Mouse (Mus musculus) forebrain, postnatal 0 days (tissue): ENCODE data around the gene 9230112D13Rik. TPM values are rescaled to one million over a fixed set of nuclear protein-coding genes. Genes with fewer than 3 reads are reported as not detected.

ENCODE experiments used
- ATAC-seq: fragments of 200-750 bp; cut with Nextera tagmentation; 2 replicates; pipeline ENCODE4 v1.8.0; 2017; ENCODE audit warnings: mild to moderate bottlenecking, moderate library complexity
- DNase-seq: peaks from one replicate; pipeline ENCODE4 v3.0.0-alpha.2; 2015
- H3K27ac ChIP-seq: fragments of 300-500 bp; sonication (generic); 2 replicates; pipeline ENCODE4 v1.5.1; 2014; ENCODE audit warnings: low read depth, mild to moderate bottlenecking, antibody characterized with exemption, low read length, moderate library complexity, mixed read lengths
- H3K27me3 ChIP-seq: fragments of 300-500 bp; sonication (generic); 2 replicates; pipeline ENCODE4 v1.6.1; 2014; ENCODE audit warnings: mild to moderate bottlenecking, low read length, mixed read lengths; ENCODE audit not compliant: insufficient read depth
- H3K36me3 ChIP-seq: fragments of 300-500 bp; sonication (generic); 2 replicates; pipeline ENCODE4 v1.6.1; 2014; ENCODE audit warnings: mild to moderate bottlenecking, moderate library complexity; ENCODE audit not compliant: insufficient read depth
- H3K4me1 ChIP-seq: fragments of 300-500 bp; sonication (generic); 2 replicates; pipeline ENCODE4 v1.6.1; 2014; ENCODE audit warnings: antibody characterized with exemption; ENCODE audit not compliant: insufficient read depth
- H3K4me2 ChIP-seq: fragments of 300-500 bp; sonication (generic); 2 replicates; pipeline ENCODE4 v1.6.1; 2014; ENCODE audit warnings: low read depth, mild to moderate bottlenecking, moderate library complexity
- H3K4me3 ChIP-seq: fragments of 300-500 bp; sonication (generic); 2 replicates; pipeline ENCODE4 v1.5.1; 2014; ENCODE audit warnings: low read depth, low read length, mixed read lengths
- H3K9ac ChIP-seq: fragments of 300-500 bp; sonication (generic); 2 replicates; pipeline ENCODE4 v1.6.1; 2014; ENCODE audit warnings: mild to moderate bottlenecking
- H3K9me3 ChIP-seq: fragments of 300-500 bp; sonication (generic); 2 replicates; pipeline ENCODE4 v1.6.1; 2016; ENCODE audit warnings: low read length
- CTCF ChIP-seq: sonication (generic); IDR thresholded peaks from 2 replicates; pipeline ENCODE4 v1.5.1; 2016; ENCODE audit warnings: antibody characterized with exemption, control low read depth, low read depth
- WGBS: fragments of 180-500 bp; shearing (Covaris S2); extraction: QIAGEN DNeasy Blood & Tissue Kit; methylation state at CpG from one replicate; pipeline ENCODE4 v1.1.7; 2014; 5-methylcytosine and 5-hydroxymethylcytosine counted together
- polyA plus RNA-seq: library from polyadenylated mRNA; unstranded; fragments of >200 nt; fragmentation: Nextera tagmentation; extraction: Ambion mirVana; gene quantifications from 2 replicates; pipeline ENCODE4 v1.2.1, GENCODE M21; 2015
- total RNA-seq: library from RNA; depleted of rRNA; stranded (reverse); fragments of >200 nt; gene quantifications from 2 replicates; pipeline ENCODE4 v1.2.3, GENCODE M21; 2014; rRNA removed

The 9230112D13Rik gene
- total and polyA plus RNA-seq, 2 experiments from 2014 or later, result not detected

GRCm38 (mm10) chr14:34490965-34491364 lies 31.6 kb downstream of the 9230112D13Rik start:
- no peak for TF ChIP-seq CTCF
- H3K27me3 ChIP-seq, result no peaks in the 10 kb centered on the region
- no peaks in the 10 kb centered on the region for H3K9me3 ChIP-seq
- no peak overlapping the region for H3K9ac ChIP-seq
- H3K4me3 ChIP-seq, result no peak overlapping the region
- H3K36me3 ChIP-seq, result no peaks in the 10 kb centered on the region
- DNase-seq, result no peak
- no peak for ATAC-seq
- no peak overlapping the region for H3K27ac ChIP-seq
- H3K4me1 ChIP-seq, result no peaks in the 10 kb centered on the region
- no peak overlapping the region for H3K4me2 ChIP-seq
- whole genome bisulfite sequencing, result 75% methylated on average over 1 of the region's 1 CpGs

GRCm38 (mm10) chr14:34489928-34490327 lies 32.7 kb downstream of the 9230112D13Rik start:
- H3K4me2 ChIP-seq, result no peak overlapping the region
- no peaks in the 10 kb centered on the region for H3K9me3 ChIP-seq
- no peak for DNase-seq
- H3K27me3 ChIP-seq, result no peaks in the 10 kb centered on the region
- 74% methylated on average over 2 of the region's 2 CpGs for WGBS
- H3K4me3 ChIP-seq, result no peak overlapping the region
- no peaks in the 10 kb centered on the region for H3K36me3 ChIP-seq
- no peak for ATAC-seq
- no peak overlapping the region for H3K27ac ChIP-seq
- H3K9ac ChIP-seq, result no peak overlapping the region
- H3K4me1 ChIP-seq, result no peaks in the 10 kb centered on the region
- no peak for TF ChIP-seq CTCF

GRCm38 (mm10) chr14:34486169-34486568 lies 36.4 kb downstream of the 9230112D13Rik start:
- Histone ChIP-seq H3K36me3 (no peaks in the 10 kb centered on the region), H3K4me1 (peaks cover 9% of the 10 kb centered on the region; the same call in 1 of the 2 replicates), H3K4me2 (no peak overlapping the region), H3K27ac (no peak overlapping the region), H3K9ac (no peak overlapping the region), H3K4me3 (no peak overlapping the region), H3K27me3 (no peaks in the 10 kb centered on the region), H3K9me3 (no peaks in the 10 kb centered on the region)
- no peak for DNase-seq
- 44% methylated on average over 8 of the region's 8 CpGs for WGBS
- TF ChIP-seq CTCF, result peak; percentile 33
- ATAC-seq, result no peak

DNA sequence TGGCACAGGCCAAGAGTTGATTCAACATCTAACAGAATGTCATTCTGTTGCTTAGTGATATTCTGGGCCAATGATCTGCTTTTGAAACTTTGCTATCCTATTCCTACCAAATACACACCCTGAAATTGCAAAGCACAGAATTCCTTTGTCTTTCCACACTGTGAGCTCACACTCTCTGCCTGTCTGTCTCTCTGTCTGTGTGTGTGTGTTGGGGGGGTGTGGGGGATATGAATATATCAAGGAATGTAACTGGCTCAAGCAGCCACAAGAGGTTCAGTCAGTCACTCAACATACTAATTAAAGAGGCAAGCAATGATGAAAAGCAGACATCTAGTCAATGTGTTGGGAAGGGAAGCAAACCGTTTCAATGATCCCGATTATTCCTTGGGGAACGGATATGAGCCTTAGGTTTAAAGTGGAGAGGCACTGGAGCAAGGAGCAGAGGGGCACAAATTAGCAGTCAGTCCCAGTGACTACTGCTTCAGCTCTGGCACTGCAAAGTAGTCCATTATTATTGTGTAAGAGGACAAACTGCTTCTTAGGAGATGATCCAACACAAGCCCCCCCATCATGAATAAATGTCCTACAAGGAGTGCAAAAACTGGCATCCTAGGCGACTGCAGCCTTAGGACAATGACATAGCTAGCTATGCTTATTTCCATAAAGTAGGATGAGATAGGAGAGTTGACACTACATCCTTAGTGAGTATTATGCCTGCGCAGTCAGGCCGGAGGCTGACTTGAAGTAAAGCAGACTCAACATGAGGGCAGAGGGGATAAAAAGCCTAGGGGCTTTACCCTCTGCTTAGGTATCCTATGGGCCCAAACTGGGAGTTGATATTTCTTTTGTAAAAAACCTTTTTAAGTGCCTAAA lies 38.9 kb downstream of the 9230112D13Rik start:
- Histone ChIP-seq H3K4me2 (no peak overlapping the region), H3K4me1 (peaks cover 9% of the 10 kb centered on the region; the same call in 1 of the 2 replicates), H3K27me3 (no peaks in the 10 kb centered on the region), H3K9me3 (no peaks in the 10 kb centered on the region), H3K9ac (no peak overlapping the region), H3K4me3 (no peak overlapping the region), H3K27ac (peak overlapping the region; percentile 64), H3K36me3 (no peaks in the 10 kb centered on the region)
- no peak for TF ChIP-seq CTCF
- ATAC-seq (peak; percentile 76), DNase-seq (peak; percentile 25)
- WGBS, result 39% methylated on average over 6 of the region's 6 CpGs

DNA sequence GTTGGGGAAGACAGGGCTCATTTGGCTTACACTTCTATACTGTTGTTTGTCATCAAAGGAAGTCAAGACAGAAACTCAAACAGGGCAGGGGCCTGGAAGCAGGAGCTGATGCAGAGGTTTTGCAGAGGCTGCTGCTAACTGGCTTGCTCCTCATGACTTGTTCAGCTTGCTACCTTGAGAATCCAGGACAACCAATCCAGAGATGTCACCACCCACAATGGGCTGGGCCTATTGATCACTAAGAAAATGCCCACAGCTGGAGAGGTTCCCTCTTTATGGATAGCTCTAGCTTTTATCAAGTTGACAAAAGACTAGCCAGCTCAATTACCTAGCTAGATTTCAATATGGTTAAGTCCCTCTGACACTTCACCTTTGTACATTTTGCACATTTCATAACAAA lies 51.0 kb downstream of the 9230112D13Rik start:
- Histone ChIP-seq H3K4me2 (no peak overlapping the region), H3K9ac (no peak overlapping the region), H3K4me1 (no peaks in the 10 kb centered on the region), H3K27me3 (no peaks in the 10 kb centered on the region), H3K9me3 (no peaks in the 10 kb centered on the region), H3K36me3 (no peaks in the 10 kb centered on the region), H3K27ac (no peak overlapping the region), H3K4me3 (no peak overlapping the region)
- DNase-seq (no peak), ATAC-seq (no peak)
- no peak for TF ChIP-seq CTCF

GRCm38 (mm10) chr14:34466291-34466690 lies 56.3 kb downstream of the 9230112D13Rik start:
- no peak overlapping the region for H3K9ac ChIP-seq
- no peaks in the 10 kb centered on the region for H3K9me3 ChIP-seq
- TF ChIP-seq CTCF, result no peak
- no peak overlapping the region for H3K4me3 ChIP-seq
- ATAC-seq, result no peak
- WGBS, result 30% methylated on average over 3 of the region's 3 CpGs
- no peak overlapping the region for H3K27ac ChIP-seq
- H3K4me1 ChIP-seq, result no peaks in the 10 kb centered on the region
- DNase-seq, result peak; percentile 45
- H3K4me2 ChIP-seq, result no peak overlapping the region
- H3K36me3 ChIP-seq, result no peaks in the 10 kb centered on the region
- no peaks in the 10 kb centered on the region for H3K27me3 ChIP-seq

Other genes with a start within 250 kb of the 9230112D13Rik start
- gene Shld2, start 212.3 kb downstream of the 9230112D13Rik start, total RNA-seq, result 6.3 and 22.0 TPM in 2 replicates
- 4.9 and 7.6 TPM in 2 replicates for gene Shld2, start 212.3 kb downstream of the 9230112D13Rik start, polyA plus RNA-seq
- gene Glud1, start 212.1 kb downstream of the 9230112D13Rik start, total RNA-seq, result 179 and 182 TPM in 2 replicates
- 96.4 and 114 TPM in 2 replicates for gene Glud1, start 212.1 kb downstream of the 9230112D13Rik start, polyA plus RNA-seq
- gene Fam25c, start 167.4 kb downstream of the 9230112D13Rik start, total RNA-seq, result not detected in 2 replicates
- gene Fam25c, start 167.4 kb downstream of the 9230112D13Rik start, polyA plus RNA-seq, result not detected in 2 replicates
- 1.0 and 2.1 TPM in 2 replicates for gene Sncg, start 148.0 kb downstream of the 9230112D13Rik start, total RNA-seq
- gene Sncg, start 148.0 kb downstream of the 9230112D13Rik start, polyA plus RNA-seq, result 2.5 and 3.9 TPM in 2 replicates
- gene Mmrn2, start 147.3 kb downstream of the 9230112D13Rik start, total RNA-seq, result 3.8 and 4.7 TPM in 2 replicates
- gene Mmrn2, start 147.3 kb downstream of the 9230112D13Rik start, polyA plus RNA-seq, result 2.4 and 2.7 TPM in 2 replicates
- 52.2 and 54.8 TPM in 2 replicates for gene Bmpr1a, start 19.5 kb downstream of the 9230112D13Rik start, total RNA-seq
- gene Bmpr1a, start 19.5 kb downstream of the 9230112D13Rik start, polyA plus RNA-seq, result 12.7 and 15.9 TPM in 2 replicates
- 1.3 and 2.0 TPM in 2 replicates for gene Ldb3, start 65.9 kb upstream of the 9230112D13Rik start, total RNA-seq
- gene Ldb3, start 65.9 kb upstream of the 9230112D13Rik start, polyA plus RNA-seq, result 0.70 and 0.90 TPM in 2 replicates
- 0.14 TPM in 1 of 2 replicates, not detected in the other for gene Opn4, start 77.3 kb upstream of the 9230112D13Rik start, total RNA-seq
- gene Opn4, start 77.3 kb upstream of the 9230112D13Rik start, polyA plus RNA-seq, result 0.11 TPM in 1 of 2 replicates, not detected in the other
- gene Wapl, start 151.1 kb upstream of the 9230112D13Rik start, total RNA-seq, result 30.2 and 36.1 TPM in 2 replicates
- gene Wapl, start 151.1 kb upstream of the 9230112D13Rik start, polyA plus RNA-seq, result 9.3 and 12.1 TPM in 2 replicates